Mouse (Mus musculus): ENCODE data around the gene Gm12184. TPM values are rescaled to one million over a fixed set of nuclear protein-coding genes. Genes with fewer than 3 reads are reported as not detected.
"Not testable (repeated sequence)": the region's sequence is repeated elsewhere in the genome, so short reads cannot be mapped to it uniquely, and the experiment has no call there.

Gene Gm12184
- polyA plus RNA-seq (2012; rRNA removed), result 3.3 and 3.9 TPM in 2 replicates

DNA sequence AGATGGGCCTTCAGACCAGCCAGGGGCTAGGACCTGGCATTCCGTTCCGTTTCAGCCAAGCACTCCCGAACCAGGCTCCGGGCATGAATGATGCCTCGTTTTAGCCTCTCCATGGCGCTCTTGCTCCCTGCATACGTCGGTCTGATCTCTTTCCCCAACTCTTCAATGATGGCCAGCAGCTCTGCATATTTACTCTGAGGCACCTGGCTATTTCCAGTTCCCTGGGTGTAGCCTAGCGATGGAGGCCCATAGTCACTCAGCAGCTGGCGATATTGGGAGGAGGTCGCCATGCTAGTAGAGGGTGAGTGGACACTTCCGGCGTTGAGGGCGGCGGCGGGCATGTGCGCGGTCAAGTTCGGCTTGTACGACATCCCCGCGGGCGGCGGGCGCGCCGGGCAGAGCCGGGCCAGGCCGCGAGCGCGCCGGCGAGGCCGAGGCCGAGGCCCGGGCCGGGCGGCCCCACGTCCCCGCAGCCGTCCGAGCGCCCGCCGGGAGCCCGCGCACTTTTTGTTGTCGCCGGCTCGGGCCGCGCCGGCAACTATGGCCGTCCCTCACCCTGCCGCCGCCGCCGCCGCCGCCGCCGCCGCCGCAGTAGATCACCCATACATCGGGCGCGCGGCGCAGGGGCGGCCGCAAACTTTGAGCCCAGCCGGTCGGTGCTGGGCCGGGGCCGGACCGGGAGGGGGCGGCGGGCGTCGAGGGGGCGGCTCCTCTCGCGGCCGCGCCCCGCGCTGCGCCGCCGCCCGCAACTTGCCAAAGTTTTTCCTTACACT, at the start of gene Gm12184, which contains the start of gene Trim7:
Gene Gm12184, minus strand, starts transcription at position 677 of the 773 bp plus-strand sequence.
Gene Trim7, plus strand, starts transcription at position 162 of the 773 bp plus-strand sequence.
- peak within 1 kb of the TSS; percentile 54 for H3K4me3 ChIP-seq (ENCODE audit: low read depth, low read length)
- under 1% methylated on average over 43 of the region's 92 CpGs for WGBS

DNA sequence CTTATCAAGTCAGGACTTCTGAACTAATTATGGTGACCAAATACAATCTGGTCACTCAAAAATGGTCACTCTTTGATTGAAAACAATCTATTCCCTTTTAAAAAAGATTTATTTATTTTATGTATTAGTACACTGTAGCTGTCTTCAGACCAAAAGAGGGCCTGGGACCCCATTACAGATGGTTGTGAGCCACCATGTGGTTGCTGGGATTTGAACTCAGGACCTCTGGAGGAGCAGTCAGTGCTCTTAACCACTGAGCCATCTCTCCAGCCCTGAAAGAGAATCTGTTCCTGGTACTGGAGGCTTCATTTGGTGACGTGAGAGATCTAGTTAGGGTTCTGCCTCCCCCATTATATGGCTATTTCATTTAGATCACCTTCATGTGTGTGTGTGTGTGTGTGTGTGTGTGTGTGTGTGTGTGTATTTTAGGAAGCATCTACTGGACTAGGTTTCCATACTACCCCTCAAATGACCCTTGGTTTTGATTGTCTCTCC, 48.9 kb upstream of the Gm12184 start:
- not testable (repeated sequence) for H3K27me3 ChIP-seq (ENCODE audit: control insufficient read depth, insufficient read depth, low read length); H3K4me1 ChIP-seq (ENCODE audit: control insufficient read depth, insufficient read depth, insufficient read length, low read length); H3K36me3 ChIP-seq (ENCODE audit: control insufficient read depth, insufficient read depth, low read length); H3K4me3 ChIP-seq (ENCODE audit: low read depth, low read length); H3K27ac ChIP-seq (ENCODE audit: insufficient read depth, low read depth, low read length)
- WGBS, result 93% methylated on average over 1 of the region's 1 CpGs

More for the DNA sequence above, at the start of gene Gm12184, which contains the start of gene Trim7:
- 0 out of 2 replicates have a peak within 1 kb of the TSS, but pooled peaks have one; percentile 30 for H3K27ac ChIP-seq (ENCODE audit: insufficient read depth, low read depth, low read length)
- H3K27me3 ChIP-seq (ENCODE audit: control insufficient read depth, insufficient read depth, low read length); H3K4me1 ChIP-seq (ENCODE audit: control insufficient read depth, insufficient read depth, insufficient read length, low read length); H3K36me3 ChIP-seq (ENCODE audit: control insufficient read depth, insufficient read depth, low read length): not testable (repeated sequence)

DNA sequence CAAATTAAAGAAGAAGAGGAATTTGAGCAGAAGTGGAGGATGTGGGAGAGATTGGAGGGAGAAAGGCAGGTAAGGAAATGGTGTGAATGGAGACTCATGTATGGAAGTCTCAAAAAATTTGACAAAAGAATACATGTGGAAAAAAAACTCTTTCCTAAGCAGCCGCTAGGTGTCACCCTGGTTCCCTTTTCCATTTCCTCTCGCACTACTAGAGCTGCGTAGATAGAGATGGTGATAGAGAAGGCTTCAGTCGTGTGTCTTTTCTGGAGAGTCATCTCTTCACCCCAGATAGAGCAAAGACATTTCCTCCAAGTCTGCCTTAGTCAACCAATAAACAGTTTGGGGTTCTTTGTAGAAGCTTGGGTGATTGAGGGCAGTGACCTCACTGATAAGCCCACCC, 48.0 kb upstream of the Gm12184 start:
- WGBS, result 0% methylated on average over 4 of the region's 4 CpGs

DNA sequence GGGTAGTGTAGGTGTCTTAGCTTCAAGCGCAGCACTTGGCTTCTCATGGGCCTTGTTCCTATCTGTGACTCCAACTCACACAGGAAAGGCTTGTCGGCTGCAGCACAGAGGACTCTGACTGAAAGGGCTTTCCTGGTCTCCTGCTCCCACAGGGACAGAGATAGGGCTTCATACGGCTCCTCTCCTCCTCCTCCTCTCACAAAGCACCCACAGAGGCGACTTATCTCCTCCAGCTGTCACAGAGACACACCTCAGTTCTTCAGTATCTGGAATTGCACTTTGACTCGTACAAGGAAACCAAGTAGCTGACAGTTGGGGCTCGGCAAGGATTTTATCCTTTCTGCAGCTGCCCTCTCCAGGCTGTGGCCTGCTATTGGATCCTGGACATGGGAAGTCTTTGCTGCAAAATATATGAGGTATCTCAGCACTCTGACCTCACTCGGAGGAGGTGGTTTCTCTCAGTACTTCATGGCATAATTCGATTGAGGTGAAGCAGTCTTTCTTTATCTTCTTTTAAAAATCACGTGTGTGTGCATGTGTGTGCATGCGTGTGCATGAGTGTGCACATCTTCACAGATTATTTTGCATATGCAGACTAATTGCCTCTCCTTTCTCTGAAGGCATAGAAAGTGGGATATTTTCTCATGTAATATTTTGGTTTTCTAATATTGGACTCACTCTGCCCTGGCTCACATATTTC, 47.3 kb upstream of the Gm12184 start:
- H3K4me3 ChIP-seq (ENCODE audit: low read depth, low read length), result no peak overlapping the region; the same call in 1 of the 2 replicates
- TF ChIP-seq POLR2A (IDR thresholded peaks at IDR 0.05; ENCODE audit: low read depth, low read length), result peak; percentile 30; the same call in 1 of the 2 replicates
- TF ChIP-seq CTCF (IDR thresholded peaks at IDR 0.05; ENCODE audit: extremely low read depth, insufficient read length, insufficient replicate concordance, low read depth, low read length), result peak; percentile 52; the same call in 1 of the 2 replicates
- H3K27me3 ChIP-seq (ENCODE audit: control insufficient read depth, insufficient read depth, low read length), result no peaks in the 10 kb centered on the region
- peaks cover 10% of the 10 kb centered on the region; the same call in 1 of the 2 replicates for H3K4me1 ChIP-seq (ENCODE audit: control insufficient read depth, insufficient read depth, insufficient read length, low read length)
- H3K36me3 ChIP-seq (ENCODE audit: control insufficient read depth, insufficient read depth, low read length), result no peaks in the 10 kb centered on the region
- WGBS, result 26% methylated on average over 10 of the region's 10 CpGs
- H3K27ac ChIP-seq (ENCODE audit: insufficient read depth, low read depth, low read length), result peak overlapping the region; percentile 94

More for the DNA sequence above, 48.0 kb upstream of the Gm12184 start:
- no peak overlapping the region for H3K4me3 ChIP-seq (ENCODE audit: low read depth, low read length)
- no peak for TF ChIP-seq CTCF (IDR thresholded peaks at IDR 0.05; ENCODE audit: extremely low read depth, insufficient read length, insufficient replicate concordance, low read depth, low read length)
- no peak for TF ChIP-seq POLR2A (IDR thresholded peaks at IDR 0.05; ENCODE audit: low read depth, low read length)
- peaks cover 8% of the 10 kb centered on the region; the same call in 1 of the 2 replicates for H3K4me1 ChIP-seq (ENCODE audit: control insufficient read depth, insufficient read depth, insufficient read length, low read length)
- no peak overlapping the region for H3K27ac ChIP-seq (ENCODE audit: insufficient read depth, low read depth, low read length)
- no peaks in the 10 kb centered on the region for H3K36me3 ChIP-seq (ENCODE audit: control insufficient read depth, insufficient read depth, low read length)
- no peaks in the 10 kb centered on the region for H3K27me3 ChIP-seq (ENCODE audit: control insufficient read depth, insufficient read depth, low read length)

DNA sequence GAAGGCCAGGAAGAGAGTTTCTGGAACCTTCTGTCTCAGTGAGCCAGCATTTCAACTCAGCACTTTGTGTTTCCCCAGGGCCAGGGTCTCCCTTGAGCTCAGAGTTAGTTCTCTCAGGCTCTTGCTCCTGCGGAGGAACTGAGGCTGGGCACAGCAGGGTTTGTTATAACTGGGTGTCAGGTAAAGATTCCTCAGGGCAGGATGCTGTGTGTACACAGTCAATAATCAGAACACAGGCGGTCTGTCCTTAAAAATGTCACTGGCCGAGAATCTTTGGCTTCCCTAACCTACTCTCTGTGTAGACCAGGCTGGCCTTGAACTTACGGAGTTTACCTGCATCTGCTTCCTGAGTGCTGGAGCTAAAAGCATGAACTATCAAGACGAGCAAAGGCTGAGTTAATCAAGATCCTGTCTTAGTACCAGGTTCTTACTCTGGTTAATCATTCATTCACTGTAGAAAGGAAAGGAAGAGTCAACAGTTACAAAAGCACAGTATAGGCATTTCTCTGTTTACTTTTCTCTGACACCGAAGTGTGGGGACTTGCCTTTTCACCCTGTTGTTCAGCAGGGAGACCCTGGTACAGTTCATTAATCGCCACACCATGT, 46.3 kb upstream of the Gm12184 start:
- 0 out of 2 replicates have a peak overlapping the region, but pooled peaks have one; percentile 21 for H3K4me3 ChIP-seq (ENCODE audit: low read depth, low read length)
- no peaks in the 10 kb centered on the region for H3K27me3 ChIP-seq (ENCODE audit: control insufficient read depth, insufficient read depth, low read length)
- TF ChIP-seq POLR2A (IDR thresholded peaks at IDR 0.05; ENCODE audit: low read depth, low read length) (no peak), CTCF (IDR thresholded peaks at IDR 0.05; ENCODE audit: extremely low read depth, insufficient read length, insufficient replicate concordance, low read depth, low read length) (no peak)
- H3K36me3 ChIP-seq (ENCODE audit: control insufficient read depth, insufficient read depth, low read length), result no peaks in the 10 kb centered on the region; the same call in none of the 2 replicates
- peaks cover 14% of the 10 kb centered on the region; the same call in 1 of the 2 replicates for H3K4me1 ChIP-seq (ENCODE audit: control insufficient read depth, insufficient read depth, insufficient read length, low read length)
- peak overlapping the region; percentile 94 for H3K27ac ChIP-seq (ENCODE audit: insufficient read depth, low read depth, low read length)
- 23% methylated on average over 7 of the region's 7 CpGs for WGBS

DNA sequence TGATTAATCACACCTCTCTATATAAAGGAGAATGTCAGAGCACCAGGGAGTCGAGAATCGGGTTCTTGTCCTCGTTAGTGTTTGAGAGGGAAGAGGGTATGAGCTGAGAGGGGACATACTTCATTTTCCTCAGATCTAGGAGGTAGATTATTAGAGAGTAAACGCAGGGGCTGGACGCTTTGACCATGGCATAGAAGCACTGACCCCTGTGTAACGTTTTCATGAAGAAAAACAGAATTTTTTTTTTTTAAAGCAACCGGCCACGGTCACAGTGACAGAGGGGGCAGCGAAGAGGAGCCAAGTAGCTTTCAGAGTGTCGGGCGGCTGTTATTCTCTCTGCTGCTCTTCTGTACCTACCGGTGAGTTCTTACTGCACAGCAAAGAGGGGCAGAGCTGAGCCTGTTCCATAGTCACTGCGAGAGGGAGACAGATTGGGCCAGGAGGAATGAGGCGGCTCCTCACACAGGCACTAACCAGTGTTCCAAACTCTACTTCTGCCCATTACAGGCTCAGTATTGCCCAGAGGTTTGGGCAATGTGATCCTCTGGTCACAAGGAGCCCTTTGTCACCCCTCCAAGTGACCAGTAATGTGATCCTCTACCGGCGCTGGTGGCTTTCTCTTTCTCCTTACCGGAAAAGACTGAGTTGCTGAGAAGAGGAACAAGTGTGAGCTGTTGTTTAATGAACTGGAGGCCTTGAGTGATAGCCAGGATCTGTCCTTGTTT, 45.5 kb upstream of the Gm12184 start:
- TF ChIP-seq CTCF (IDR thresholded peaks at IDR 0.05; ENCODE audit: extremely low read depth, insufficient read length, insufficient replicate concordance, low read depth, low read length) (peak; percentile 23; the same call in 1 of the 2 replicates), POLR2A (IDR thresholded peaks at IDR 0.05; ENCODE audit: low read depth, low read length) (no peak)
- no peaks in the 10 kb centered on the region for H3K27me3 ChIP-seq (ENCODE audit: control insufficient read depth, insufficient read depth, low read length)
- H3K27ac ChIP-seq (ENCODE audit: insufficient read depth, low read depth, low read length), result peak overlapping the region; percentile 94
- H3K36me3 ChIP-seq (ENCODE audit: control insufficient read depth, insufficient read depth, low read length), result peaks cover 4% of the 10 kb centered on the region
- H3K4me3 ChIP-seq (ENCODE audit: low read depth, low read length), result peak overlapping the region; percentile 81
- 4% methylated on average over 17 of the region's 17 CpGs for WGBS
- H3K4me1 ChIP-seq (ENCODE audit: control insufficient read depth, insufficient read depth, insufficient read length, low read length), result peaks cover 14% of the 10 kb centered on the region; the same call in 1 of the 2 replicates

Data from small intestine, adult 2 months (tissue).